Mouse (Mus musculus) embryo, embryonic 10.5 days (tissue): ENCODE data around the gene Abcc12.

Experiments
- DNase-seq: peaks from one replicate; pipeline ENCODE4 v3.0.0-alpha.2; 2015; ENCODE audit warnings: low spot score

Gene Abcc12

GRCm38 (mm10) chr8:86512131-86512792, 68.2 kb downstream of the Abcc12 start:
- no peak for DNase-seq

GRCm38 (mm10) chr8:86501341-86501740, 79.1 kb downstream of the Abcc12 start:
- no peak for DNase-seq

GRCm38 (mm10) chr8:86495056-86495455, 85.4 kb downstream of the Abcc12 start:
- no peak for DNase-seq

- no peak for DNase-seq
Observed at GRCm38 (mm10) chr8:86493841-86494240, 86.6 kb downstream of the Abcc12 start.

- no peak for DNase-seq
Observed at GRCm38 (mm10) chr8:86485411-86485810, 95.1 kb downstream of the Abcc12 start.

- DNase-seq, result no peak
Observed at GRCm38 (mm10) chr8:86484244-86484643, 96.2 kb downstream of the Abcc12 start.

- DNase-seq, result no peak
Observed at GRCm38 (mm10) chr8:86482116-86482515, 98.4 kb downstream of the Abcc12 start.

- DNase-seq, result peak; percentile 58
Observed at GRCm38 (mm10) chr8:86475711-86476438, 104.6 kb downstream of the Abcc12 start.

GRCm38 (mm10) chr8:86474461-86474860, 106.0 kb downstream of the Abcc12 start:
- DNase-seq, result no peak

GRCm38 (mm10) chr8:86473121-86473520, 107.4 kb downstream of the Abcc12 start:
- DNase-seq, result no peak

GRCm38 (mm10) chr8:86470717-86471116, 109.8 kb downstream of the Abcc12 start:
- no peak for DNase-seq

GRCm38 (mm10) chr8:86463215-86463614, 117.3 kb downstream of the Abcc12 start:
- no peak for DNase-seq

- no peak for DNase-seq
Observed at GRCm38 (mm10) chr8:86460372-86460771, 120.1 kb downstream of the Abcc12 start.

GRCm38 (mm10) chr8:86453697-86454480, 126.6 kb downstream of the Abcc12 start:
- no peak for DNase-seq

GRCm38 (mm10) chr8:86449870-86450515, 130.5 kb downstream of the Abcc12 start:
- DNase-seq, result no peak

- no peak for DNase-seq
Observed at GRCm38 (mm10) chr8:86445516-86445915, 135.0 kb downstream of the Abcc12 start.

GRCm38 (mm10) chr8:86443744-86444143, 136.7 kb downstream of the Abcc12 start:
- no peak for DNase-seq

- DNase-seq, result no peak
Observed at GRCm38 (mm10) chr8:86438983-86439299, 141.5 kb downstream of the Abcc12 start.

GRCm38 (mm10) chr8:86438133-86438982, 142.1 kb downstream of the Abcc12 start:
- peak; percentile 87 for DNase-seq

- DNase-seq, result no peak
Observed at GRCm38 (mm10) chr8:86437418-86437817, 143.1 kb downstream of the Abcc12 start.
